ENCODE assay signal across 26 mouse cellular contexts in genomic region chr2:104471161-104471560, GRCm38 (mm10). TPM values are rescaled to one million over a fixed set of nuclear protein-coding genes. Genes with fewer than 3 reads are reported as not detected.
DNase-seq lines count a peak whose midpoint lies in the region; ATAC-seq and TF ChIP-seq lines count a peak whose summit lies in the region.
"Had no signal": no experiment of that assay in that cellular context is flagged by ENCODE, and none has a peak within 500 bp of the region (broad histone marks: within the 10 kb centered on the region; RNA-seq: fewer than 3 reads in every experiment).

No protein-coding gene starts in this region.

- H3K79me2 ChIP-seq in heart, adult 2 months (replicated peaks; ENCODE audit: control insufficient read depth, insufficient read depth, low read length): peaks cover 12% of the 10 kb centered on the region

- no peak for TF ChIP-seq POLR2A in heart, adult 2 months (IDR thresholded peaks at IDR 0.05; ENCODE audit: insufficient read depth, low read depth, low read length)

- H3K4me3 ChIP-seq in heart, adult 2 months: no peak overlapping the region
- H3K4me3 ChIP-seq in heart, embryonic 15.5 days: no peak overlapping the region
- H3K4me3 ChIP-seq: embryonic facial prominence, embryonic 13.5 days; erythroblast, embryonic 14.5 days; forebrain, embryonic 12.5 days; hindbrain, embryonic 13.5 days; limb, embryonic 10.5 days; midbrain, embryonic 13.5 days; neural tube, embryonic 12.5 days had no signal

- 63% methylated on average over 16 of the region's 16 CpGs for WGBS in heart, adult 2 months
- WGBS in heart, embryonic 15.5 days: 82% methylated on average over 16 of the region's 16 CpGs

- no peak for TF ChIP-seq EP300 in heart, adult 2 months (IDR thresholded peaks at IDR 0.05; ENCODE audit: insufficient read depth, low read depth, low read length)

- H3K36me3 ChIP-seq in heart, adult 2 months (ENCODE audit: control insufficient read depth, insufficient read depth, low read length): peaks cover 41% of the 10 kb centered on the region
- 0 out of 2 replicates have a peak, but pooled peaks cover 4% of the 10 kb centered on the region for H3K36me3 ChIP-seq in heart, embryonic 15.5 days
- H3K36me3 ChIP-seq: forebrain, embryonic 12.5 days; neural tube, embryonic 12.5 days had no signal

- H3K4me2 ChIP-seq in heart, embryonic 15.5 days: peak overlapping the region; percentile 30; the same call in 1 of the 2 replicates
- H3K4me2 ChIP-seq: embryonic facial prominence, embryonic 13.5 days; forebrain, embryonic 12.5 days; hindbrain, embryonic 13.5 days; midbrain, embryonic 13.5 days; neural tube, embryonic 12.5 days had no signal

- H3K9me3 ChIP-seq in heart, embryonic 15.5 days (replicated peaks): no peaks in the 10 kb centered on the region
- H3K9me3 ChIP-seq: embryonic facial prominence, embryonic 13.5 days; forebrain, embryonic 12.5 days; hindbrain, embryonic 13.5 days; limb, embryonic 10.5 days; midbrain, embryonic 13.5 days; neural tube, embryonic 12.5 days had no signal

- peak overlapping the region; percentile 87 for H3K27ac ChIP-seq in heart, adult 2 months
- peak overlapping the region; percentile 98 for H3K27ac ChIP-seq in heart, embryonic 15.5 days
- H3K27ac ChIP-seq: embryonic facial prominence, embryonic 13.5 days; forebrain, embryonic 12.5 days; hindbrain, embryonic 13.5 days; limb, embryonic 10.5 days; midbrain, embryonic 13.5 days; neural tube, embryonic 12.5 days had no signal

- intact Hi-C loops in heart, adult 2 months (cut with DNase I): loop anchor here (2.0 kb wide), 1 partner anchor 22 kb away; no protein-coding TSS in a partner anchor
- intact Hi-C loops in heart, postnatal 10 days (cut with DNase I): no loop called here

- no peak for ATAC-seq in heart, embryonic 15.5 days (replicated peaks; ENCODE audit: insufficient number of reproducible peaks, insufficient read depth, low FRiP score, low read depth)
- peak; percentile 57 for ATAC-seq in megakaryocyte, adult 5-6 weeks (ENCODE audit: poor library complexity, severe bottlenecking)
- ATAC-seq: liver, postnatal 0 days; lung, postnatal 0 days; midbrain, embryonic 13.5 days had no signal

- TF ChIP-seq CTCF in heart, adult 2 months (IDR thresholded peaks at IDR 0.05): no peak

- H3K27me3 ChIP-seq in heart, adult 2 months (ENCODE audit: control insufficient read depth, insufficient read depth, low read length): no peaks in the 10 kb centered on the region
- no peaks in the 10 kb centered on the region for H3K27me3 ChIP-seq in heart, embryonic 15.5 days
- H3K27me3 ChIP-seq: embryonic facial prominence, embryonic 13.5 days; forebrain, embryonic 12.5 days; hindbrain, embryonic 13.5 days; midbrain, embryonic 13.5 days; neural tube, embryonic 12.5 days had no signal

- DNase-seq in heart, adult 2 months: peak in 1 of 2 experiments; percentile 27
- DNase-seq in heart, postnatal 10 days: no peak
- DNase-seq in heart, adult 9 months (ENCODE audit: low spot score in 2 of 2): no peak
- peak; percentile 30 for DNase-seq in R1 (ENCODE audit: low read depth, low spot score)
- DNase-seq in B cell, adult 2 months: no peak
- DNase-seq: adrenal gland, postnatal 10 days; cerebellum, adult 18-20 months; cerebellum, postnatal 25 days; embryo, embryonic 11 days; kidney, adult 2 months; kidney, postnatal 10 days; liver, postnatal 0 days; retina, postnatal 1 day; right cerebral cortex, postnatal 25 days; spleen, adult 18-20 months; thymus, postnatal 14 days had no signal

- peaks cover 22% of the 10 kb centered on the region for H3K4me1 ChIP-seq in heart, adult 2 months (ENCODE audit: control insufficient read depth, insufficient read depth, low read length)
- peaks cover 39% of the 10 kb centered on the region for H3K4me1 ChIP-seq in heart, embryonic 15.5 days (replicated peaks)
- H3K4me1 ChIP-seq: forebrain, embryonic 12.5 days; neural tube, embryonic 12.5 days had no signal

- 0 out of 2 replicates have a peak overlapping the region, but pooled peaks have one; percentile 19 for H3K9ac ChIP-seq in heart, adult 2 months (ENCODE audit: low read depth, low read length)
- 0 out of 2 replicates have a peak overlapping the region, but pooled peaks have one; percentile 7 for H3K9ac ChIP-seq in heart, embryonic 15.5 days
- H3K9ac ChIP-seq: embryonic facial prominence, embryonic 13.5 days; forebrain, embryonic 12.5 days; hindbrain, embryonic 13.5 days; liver, postnatal 0 days; midbrain, embryonic 13.5 days; neural tube, embryonic 12.5 days had no signal

RNA-seq across cellular contexts. Expression of gene Hipk3, which starts 23.1 kb away (rescaled TPM):
- 100 to 1,000 TPM; 206 to 229 TPM for total RNA-seq in heart, adult 2 months (2021)
- polyA plus RNA-seq in heart, adult 2 months (2012; rRNA removed): 66.9 and 147 TPM in 2 replicates
- total RNA-seq in heart, postnatal 10 days (2021): 100 to 1,000 TPM; 194 to 211 TPM
- 34.5 and 36.9 TPM in 2 replicates for polyA plus RNA-seq in heart, embryonic 15.5 days (2015; fragmentation: Nextera tagmentation; extraction: Ambion mirVana)
- 50.2 and 53.1 TPM in 2 replicates for total RNA-seq in megakaryocyte, adult 5-6 weeks (2015)
- 39.1 and 50.4 TPM in 2 replicates for total RNA-seq in megakaryocyte, adult 5-6 weeks (2017)
